Mouse (Mus musculus): ENCODE measurements at regions not wholly inside any gene's neighbourhood (a gene's known extent, or its start where the extent isn't known, plus 50 kb on each side); places are given as distances from the start of the nearest gene placed in this dataset.

- TF ChIP-seq CTCF (IDR thresholded peaks at IDR 0.05; ENCODE audit: extremely low read depth, insufficient read depth, insufficient read length, insufficient replicate concordance) = no peak
- TF ChIP-seq POLR2A (IDR thresholded peaks at IDR 0.05; ENCODE audit: low read depth, low read length) = no peak
Observed at GRCm38 (mm10) chr8:7709406-7709805, 951.6 kb downstream of the Efnb2 start.
